Mouse (Mus musculus) kidney, adult 11 months (tissue): Measurements from ENCODE around the gene Ctag2.

Source experiments
- DNase-seq: peaks from one replicate; pipeline ENCODE4 v3.0.0; 2022

The Ctag2 gene

DNA sequence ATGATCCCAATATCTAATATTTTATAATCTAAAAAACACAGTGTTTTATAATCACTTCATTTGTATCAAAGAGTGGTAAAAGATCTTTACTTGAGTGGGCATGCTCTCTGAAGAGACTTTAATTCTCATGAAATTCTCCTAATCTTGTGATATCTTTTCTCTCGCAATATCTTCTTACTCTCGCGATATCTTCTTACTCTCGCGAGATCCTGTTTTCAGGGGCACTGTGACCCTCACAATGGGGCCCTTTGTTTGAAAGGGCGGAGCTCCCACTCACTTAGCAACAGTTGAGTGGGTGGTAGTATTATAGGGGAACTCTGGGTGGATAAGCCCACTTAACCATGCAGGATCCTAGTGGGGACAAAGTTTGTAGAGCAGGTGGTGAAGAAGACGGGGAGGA lies at the start of gene Ctag2:
Gene Ctag2, plus strand, starts transcription at position 301 of the 400 bp plus-strand sequence.
- DNase-seq = no peak
